Mouse (Mus musculus): Measurements from ENCODE around the gene Henmt1. TPM values are rescaled to one million over a fixed set of nuclear protein-coding genes. Genes with fewer than 3 reads are reported as not detected.

Gene Henmt1
- polyA plus RNA-seq, 1 experiment: 0.03 TPM

GRCm38 (mm10) chr3:108920442-108921070 is 19.1 kb upstream of the Henmt1 start:
- TF ChIP-seq GATA1 (IDR thresholded peaks at IDR 0.05; ENCODE audit: low read length): no peak

DNA sequence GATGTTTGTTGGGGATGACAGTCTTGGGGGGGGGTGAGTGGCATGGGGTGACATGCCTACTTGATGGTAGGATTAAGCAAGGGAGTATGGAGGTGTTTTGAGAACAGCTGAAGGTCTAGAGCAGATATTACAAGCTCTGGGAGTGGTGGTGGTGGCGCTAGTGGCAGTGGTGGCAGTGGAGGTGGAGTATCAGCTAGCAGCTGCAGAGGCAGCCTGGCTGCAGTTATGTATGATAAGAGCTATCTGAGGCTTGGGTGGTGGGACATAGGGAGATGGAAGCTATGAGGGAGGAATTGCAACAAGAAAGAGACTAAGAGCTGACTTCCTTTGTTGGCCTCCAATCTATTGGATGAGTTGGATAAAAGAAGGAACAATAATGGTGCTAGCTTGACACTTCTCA is 17.9 kb upstream of the Henmt1 start:
- no peak for TF ChIP-seq GATA1 (IDR thresholded peaks at IDR 0.05; ENCODE audit: low read length)

GRCm38 (mm10) chr3:108925677-108926076 is 14.0 kb upstream of the Henmt1 start:
- TF ChIP-seq GATA1 (IDR thresholded peaks at IDR 0.05; ENCODE audit: low read length): no peak

DNA sequence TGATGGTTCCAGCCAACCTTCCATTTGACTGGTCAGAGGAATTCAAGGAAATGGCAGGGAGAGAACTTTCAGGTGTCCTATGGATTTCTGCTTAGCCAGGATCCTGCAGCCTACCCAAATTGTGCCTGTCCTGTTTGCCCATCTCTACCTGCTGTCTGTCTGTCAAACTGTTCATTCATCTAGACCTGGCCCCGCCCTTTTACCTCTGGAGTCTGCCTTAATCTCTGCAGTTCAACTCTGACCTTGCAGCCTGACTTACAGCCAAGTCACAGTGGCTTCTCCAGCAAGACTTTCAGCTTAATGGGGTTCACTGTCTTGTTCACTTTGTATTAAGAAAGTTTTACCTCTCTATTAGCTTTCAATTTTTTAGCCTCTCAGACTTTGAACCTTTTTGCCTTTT is 13.4 kb upstream of the Henmt1 start:
- no peak for TF ChIP-seq GATA1 (IDR thresholded peaks at IDR 0.05; ENCODE audit: low read length)

DNA sequence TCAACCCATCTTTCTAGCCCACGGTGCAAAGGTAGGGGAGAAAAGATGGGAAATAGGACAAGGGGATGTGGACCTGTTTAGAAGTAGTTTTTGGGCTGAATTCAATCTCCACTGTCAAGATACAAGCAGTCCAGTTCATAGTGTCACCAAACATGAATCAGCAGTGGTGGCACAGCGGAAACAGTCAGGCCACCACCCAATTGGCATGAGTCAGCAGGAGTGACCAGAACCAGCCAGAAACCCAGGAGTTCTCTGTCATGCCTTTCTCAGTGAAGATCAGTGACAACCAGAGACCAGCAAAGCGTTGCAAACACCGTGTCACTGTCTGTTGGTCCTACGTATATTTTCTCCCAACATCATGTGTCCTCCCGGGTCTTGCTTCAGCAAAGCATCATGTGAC is 6.1 kb upstream of the Henmt1 start:
- TF ChIP-seq GATA1 (IDR thresholded peaks at IDR 0.05; ENCODE audit: low read length): no peak

DNA sequence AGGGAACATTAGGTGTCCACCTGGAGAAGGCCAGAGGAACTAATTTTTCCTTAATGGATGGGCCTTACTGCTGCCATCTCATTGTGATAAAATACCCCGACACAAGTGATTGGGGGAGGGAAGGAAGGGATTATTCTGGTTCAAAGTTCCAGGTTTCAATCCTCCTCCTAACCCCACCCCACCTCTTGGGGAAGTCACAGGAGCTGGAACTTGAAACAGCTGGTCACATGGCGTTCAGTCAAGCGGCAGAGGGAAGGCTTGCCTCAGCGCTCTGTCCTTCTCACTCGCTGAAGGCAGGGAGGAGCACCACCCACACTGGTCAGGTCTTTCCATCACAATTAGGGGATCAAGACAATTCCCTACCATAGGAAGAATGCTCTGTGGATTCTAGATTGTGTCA is 982 bp upstream of the Henmt1 start:
- TF ChIP-seq GATA1 (IDR thresholded peaks at IDR 0.05; ENCODE audit: low read length): no peak

- TF ChIP-seq GATA1 (IDR thresholded peaks at IDR 0.05; ENCODE audit: low read length): no peak
These were observed 444 bp downstream of the Henmt1 start, which contains the start of gene Gm9857 for GRCm38 (mm10) chr3:108940001-108940633. Gene Gm9857, minus strand, starts transcription at chr3:108940445.

DNA sequence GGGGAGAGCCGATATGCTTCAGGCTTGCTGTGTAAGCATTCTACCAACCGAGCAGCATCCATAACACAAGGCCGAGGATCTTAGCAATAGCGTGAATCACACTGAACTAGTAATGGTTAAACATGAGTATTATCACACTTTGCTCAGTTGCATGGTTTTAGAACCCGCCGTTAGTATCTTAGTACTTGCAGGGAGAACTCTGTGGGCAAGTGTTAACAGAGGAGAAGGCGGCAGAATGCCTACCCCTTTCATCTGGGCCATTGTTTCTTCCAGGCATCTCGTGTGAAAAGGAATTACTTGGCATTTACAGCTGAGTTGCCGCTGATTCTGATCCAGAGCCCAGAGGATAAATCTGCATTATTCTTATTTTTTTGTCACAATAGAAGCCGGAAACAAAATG is 1.3 kb downstream of the Henmt1 start:
- TF ChIP-seq GATA1 (IDR thresholded peaks at IDR 0.05; ENCODE audit: low read length): no peak

GRCm38 (mm10) chr3:108957976-108958375 is 18.3 kb downstream of the Henmt1 start:
- TF ChIP-seq GATA1 (IDR thresholded peaks at IDR 0.05; ENCODE audit: low read length): no peak

DNA sequence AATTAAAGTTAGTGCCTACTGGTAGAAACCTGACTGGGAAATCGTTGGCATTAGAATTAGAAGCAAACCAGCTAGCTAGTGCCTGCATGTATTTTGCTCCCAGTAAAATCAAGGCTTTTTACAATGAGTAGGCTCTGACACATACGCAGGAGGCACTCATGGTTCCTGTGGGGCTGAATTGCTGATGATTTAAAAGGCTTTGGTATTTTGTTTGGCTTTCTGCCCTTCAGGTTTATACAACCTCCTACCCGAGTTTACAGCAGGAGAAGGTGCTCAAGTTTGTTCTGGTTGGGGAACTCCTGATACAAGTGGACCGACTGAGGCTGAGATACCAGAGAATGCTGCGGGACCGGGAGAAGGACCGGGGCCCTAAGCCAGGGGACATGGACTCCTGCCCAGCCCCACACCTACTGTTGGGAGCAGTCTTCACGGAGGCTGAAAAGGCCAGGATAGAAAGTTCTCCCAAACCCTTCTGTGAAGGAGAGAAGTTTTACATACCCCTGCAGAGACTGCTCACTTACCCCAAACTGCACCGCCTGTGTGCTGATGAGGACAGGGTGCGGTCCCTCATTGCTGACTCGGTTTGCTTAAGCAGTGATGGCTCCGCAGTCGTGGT is 20.1 kb downstream of the Henmt1 start:
- TF ChIP-seq GATA1 (IDR thresholded peaks at IDR 0.05; ENCODE audit: low read length): no peak

- no peak for TF ChIP-seq GATA1 (IDR thresholded peaks at IDR 0.05; ENCODE audit: low read length)
These were observed 21.6 kb downstream of the Henmt1 start for GRCm38 (mm10) chr3:108961226-108961625.

DNA sequence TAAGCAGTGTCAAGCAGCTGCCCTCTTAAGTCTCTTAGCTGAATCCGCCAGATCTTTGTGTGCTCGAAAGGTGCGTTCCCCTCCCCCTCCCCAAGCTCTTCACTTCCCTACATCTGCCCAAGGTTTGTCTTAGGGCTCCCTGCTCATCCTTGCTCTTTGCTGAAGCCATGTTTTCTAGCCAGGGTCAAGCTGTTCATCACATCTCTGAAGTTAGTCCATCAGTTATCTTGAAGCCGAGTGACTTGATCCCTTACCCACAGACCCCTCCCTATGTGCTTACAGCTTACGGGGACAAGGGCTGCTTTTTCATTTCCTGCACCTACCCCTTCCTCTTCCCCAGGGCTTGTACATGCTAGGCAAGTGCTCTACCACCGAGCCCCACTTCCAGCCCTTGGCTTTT is 22.0 kb downstream of the Henmt1 start:
- TF ChIP-seq GATA1 (IDR thresholded peaks at IDR 0.05; ENCODE audit: low read length): no peak

DNA sequence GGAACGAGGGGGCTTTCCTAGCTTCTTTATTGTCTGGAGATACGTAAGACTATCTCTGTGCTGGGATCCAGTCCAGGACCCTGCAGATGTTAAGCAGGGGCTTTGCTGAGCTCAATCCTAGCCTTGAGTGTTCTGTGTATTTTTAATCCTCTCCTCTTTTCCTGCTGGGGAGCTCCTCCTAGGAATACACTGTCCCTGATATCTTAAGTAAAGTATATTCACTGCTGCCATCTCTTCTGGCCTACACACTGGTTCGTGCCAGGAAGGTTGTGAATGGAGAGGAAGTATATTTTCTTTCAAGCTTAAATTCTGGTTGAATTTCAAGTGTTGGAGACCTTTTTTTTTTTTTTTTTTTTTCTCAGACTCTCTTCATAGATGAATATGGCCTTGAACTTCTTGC is 23.6 kb downstream of the Henmt1 start:
- no peak for TF ChIP-seq GATA1 (IDR thresholded peaks at IDR 0.05; ENCODE audit: low read length)

DNA sequence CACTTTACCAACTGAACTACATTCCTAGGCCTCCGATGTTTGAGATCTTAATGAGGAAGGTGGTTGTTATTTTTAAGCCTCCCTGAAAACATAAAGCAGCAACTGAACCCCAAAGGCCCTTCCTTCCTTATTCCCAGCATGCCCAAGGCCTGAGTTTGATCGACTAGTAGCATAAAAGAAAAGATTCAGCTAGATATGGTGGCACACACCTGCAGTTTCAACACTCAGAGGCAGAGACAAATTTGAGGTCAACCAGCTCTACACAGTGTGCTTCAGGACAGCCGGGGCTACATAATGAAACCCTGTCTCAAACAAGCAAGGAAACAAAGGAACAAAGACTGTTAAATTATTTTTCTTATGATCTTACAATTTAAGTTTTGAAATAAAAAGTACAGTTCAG is 24.1 kb downstream of the Henmt1 start:
- TF ChIP-seq GATA1 (IDR thresholded peaks at IDR 0.05; ENCODE audit: low read length): no peak

DNA sequence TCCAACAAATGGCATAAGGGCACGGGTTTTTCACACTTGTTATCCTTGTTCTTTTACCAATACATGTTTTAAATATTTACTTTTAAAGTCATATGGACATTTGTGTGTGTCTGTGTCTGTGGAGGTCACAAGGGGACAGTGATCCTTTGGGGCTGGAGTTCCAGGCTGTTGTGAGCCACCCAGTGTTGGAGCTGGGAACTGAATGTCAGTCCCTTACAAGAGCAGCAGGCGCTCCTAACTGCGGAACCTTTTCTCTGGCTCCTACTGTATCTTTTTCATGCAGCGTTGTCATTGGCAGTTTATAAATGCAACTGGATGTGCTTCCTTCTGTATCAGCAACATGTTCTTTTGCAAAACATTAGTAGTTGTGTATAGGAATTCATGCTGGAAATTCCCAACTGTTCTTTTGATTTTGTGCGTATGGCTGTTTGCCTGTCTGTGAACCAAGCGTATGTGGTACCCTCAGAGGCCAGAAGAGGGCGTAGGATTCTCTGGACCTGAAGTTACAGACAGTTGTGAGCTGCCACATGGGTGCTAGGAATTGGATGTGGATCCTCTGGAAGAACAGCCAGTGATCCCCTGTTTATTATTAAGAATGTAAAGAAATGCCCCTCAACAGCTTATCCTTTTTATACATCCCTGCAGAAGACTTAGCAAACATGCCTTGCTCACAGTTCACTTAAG is 24.8 kb downstream of the Henmt1 start:
- no peak for TF ChIP-seq GATA1 (IDR thresholded peaks at IDR 0.05; ENCODE audit: low read length)

DNA sequence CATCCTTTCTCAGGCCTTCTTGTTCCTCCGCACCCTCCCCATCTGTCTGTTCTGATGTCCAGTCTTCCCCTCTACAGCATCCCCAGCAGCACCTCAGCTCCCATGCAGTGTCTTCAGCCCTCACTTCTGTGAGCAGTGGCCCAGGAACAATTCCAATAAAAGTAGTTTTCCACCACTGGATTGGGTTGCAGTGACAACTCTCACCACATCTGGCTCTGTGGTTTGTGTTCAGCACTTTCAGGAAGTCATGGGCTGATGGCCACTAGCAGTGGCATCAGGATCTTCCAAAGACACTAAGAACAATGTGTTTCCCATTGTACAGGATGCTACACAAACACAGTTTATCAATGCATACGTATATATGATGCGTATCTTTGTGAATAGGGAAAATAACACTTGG is 26.4 kb downstream of the Henmt1 start:
- TF ChIP-seq GATA1 (IDR thresholded peaks at IDR 0.05; ENCODE audit: low read length): no peak
